Mouse (Mus musculus): ENCODE data around the gene Alkbh4. TPM values are rescaled to one million over a fixed set of nuclear protein-coding genes. Genes with fewer than 3 reads are reported as not detected.

Gene Alkbh4
- total RNA-seq, 2 experiments from 2014 or later: 9.5 to 11.7 TPM

DNA sequence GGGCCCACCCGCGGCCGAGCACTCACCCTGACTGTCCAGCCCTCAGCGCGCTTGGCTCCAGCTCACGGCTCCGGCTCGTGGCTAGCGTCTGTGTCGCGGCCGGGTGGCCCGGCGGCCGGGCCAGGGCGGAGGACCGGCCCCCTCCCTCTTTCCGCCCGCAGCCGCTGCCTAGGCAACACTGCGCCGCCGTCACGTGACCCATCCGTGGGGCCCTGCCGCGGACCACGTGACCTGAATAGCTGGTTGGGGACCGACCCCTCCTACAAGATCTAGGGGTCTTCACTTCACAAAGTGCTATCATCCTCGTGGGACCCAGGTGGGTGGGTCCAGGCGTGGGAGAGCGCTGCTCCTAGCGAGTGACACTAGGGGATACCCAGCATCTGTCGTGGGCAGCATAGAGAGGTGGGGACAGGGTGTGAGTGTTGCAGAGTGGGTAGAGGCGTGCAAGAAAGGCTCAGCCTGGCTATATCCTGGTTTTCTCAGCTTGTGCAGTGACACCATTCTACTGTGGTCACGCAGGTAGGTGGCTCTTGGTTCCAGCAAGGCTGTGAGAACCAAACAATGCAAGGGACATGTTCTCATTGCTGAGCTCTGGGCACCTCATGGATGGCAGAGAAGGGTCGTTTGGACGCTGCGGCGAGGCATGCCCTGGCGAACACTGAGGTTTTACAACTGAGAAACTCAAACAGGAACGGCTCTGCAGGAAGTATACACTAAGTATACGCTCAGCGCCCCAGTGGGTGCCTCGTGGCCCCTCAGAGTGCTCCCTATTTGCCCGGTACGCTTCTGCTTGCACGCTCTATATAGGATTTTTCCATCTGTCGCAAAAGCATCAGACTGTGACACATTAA lies 34.8 kb downstream of the Alkbh4 start, which contains the start of gene Orai2:
TSS of gene Orai2 (minus strand) at position 202 of the 851 bp plus-strand sequence.
- intact Hi-C loops (cut with DNase I): no loop called here
- peak; percentile 77 to 92 for DNase-seq (ENCODE audit: extremely low spot score in 1 of 2, low spot score in 2 of 2)

DNA sequence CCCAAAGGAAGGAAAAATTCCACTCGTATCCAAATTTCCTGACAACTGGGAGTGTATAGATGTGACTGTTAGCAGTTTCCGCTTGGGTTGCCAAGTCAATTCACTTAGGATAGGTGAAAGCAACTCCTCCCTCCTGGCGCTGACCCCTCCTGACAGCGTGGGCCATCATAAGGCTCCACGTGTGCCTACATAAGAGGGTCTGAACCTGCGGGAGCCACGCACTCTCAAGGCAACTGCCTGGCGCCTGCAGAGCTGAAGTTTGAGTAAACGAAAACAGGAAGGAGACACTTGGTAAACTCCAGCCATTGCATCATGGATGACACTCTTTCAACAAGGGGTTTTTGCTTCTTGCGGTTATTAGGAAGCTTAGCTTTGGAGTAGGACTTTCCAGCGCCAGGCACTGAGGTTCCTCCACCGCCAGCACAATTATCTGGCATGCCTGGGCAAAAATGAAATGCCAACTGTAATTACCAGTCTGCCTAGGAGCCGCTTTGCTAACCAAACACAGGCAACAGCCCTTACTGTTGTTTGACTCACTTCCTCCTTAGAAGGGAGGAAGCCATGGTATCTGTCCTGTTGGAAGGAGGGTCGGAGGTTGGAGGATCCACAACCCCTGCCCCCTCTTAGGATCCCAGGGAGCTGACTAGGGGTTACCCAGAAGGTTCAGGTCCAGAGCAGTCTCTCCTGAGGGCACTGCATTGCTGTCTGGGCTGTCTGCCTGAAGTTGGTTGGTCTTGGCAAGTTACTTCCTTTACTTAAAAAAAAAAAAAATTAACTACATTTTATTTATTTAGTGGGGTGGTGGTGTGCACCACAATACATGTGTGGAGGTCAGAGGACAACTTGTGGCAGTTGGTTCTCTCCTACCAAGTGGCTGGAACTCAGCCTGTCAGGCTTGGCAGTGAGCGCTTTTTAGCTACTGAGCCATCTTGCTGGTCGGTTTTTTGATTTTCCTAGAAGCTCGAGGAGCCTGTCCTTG lies 35.7 kb downstream of the Alkbh4 start:
- no peak for DNase-seq (ENCODE audit: extremely low spot score in 1 of 2, low spot score in 2 of 2)
- intact Hi-C loops (cut with DNase I): no loop called here

- no peak for DNase-seq (ENCODE audit: extremely low spot score in 1 of 2, low spot score in 2 of 2)
- intact Hi-C loops (cut with DNase I): no loop called here
Observed at GRCm38 (mm10) chr5:136172939-136173338, 37.0 kb downstream of the Alkbh4 start.

DNA sequence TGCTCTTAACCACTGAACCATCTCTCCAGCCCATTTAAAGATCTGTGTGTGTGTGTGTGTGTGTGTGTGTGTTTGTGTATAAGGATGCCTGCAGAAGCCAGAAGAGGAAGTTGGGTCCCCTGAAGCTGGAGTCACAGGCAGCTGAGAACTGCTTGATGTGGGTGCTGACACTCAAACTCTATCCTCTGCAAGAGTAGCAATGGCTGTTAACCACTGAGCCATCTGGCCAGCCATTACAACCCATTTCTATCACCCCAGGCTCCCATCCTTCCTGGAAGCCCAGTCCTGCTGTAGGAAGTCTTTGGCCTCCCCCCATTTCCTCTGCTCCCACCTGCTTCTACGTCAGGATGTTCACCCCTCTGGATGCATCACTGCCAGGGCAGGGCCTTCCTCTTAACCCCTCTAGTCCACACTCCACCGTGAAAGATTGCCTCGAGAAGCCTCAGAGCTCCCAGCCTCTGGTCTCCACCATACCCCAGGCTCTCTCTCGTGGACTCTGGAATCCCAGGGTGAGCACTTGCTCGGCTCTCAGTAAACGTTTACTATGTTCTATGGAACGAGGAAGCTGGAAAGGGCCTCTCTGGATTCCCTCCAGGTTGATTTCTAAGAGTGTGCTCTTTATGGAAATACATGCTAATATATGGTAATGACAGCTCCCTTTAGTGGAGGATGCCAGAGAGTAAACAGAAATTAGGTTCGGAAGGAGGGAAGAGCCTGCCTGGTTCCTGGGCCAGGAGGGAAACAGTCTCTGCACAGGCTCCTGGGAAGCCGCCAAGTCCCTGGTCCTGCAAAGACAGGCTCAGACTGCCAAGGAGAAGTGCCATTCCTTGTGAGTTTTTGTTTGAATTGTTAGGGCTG lies 37.9 kb downstream of the Alkbh4 start:
- intact Hi-C loops (cut with DNase I): no loop called here

GRCm38 (mm10) chr5:136179594-136179993 lies 43.6 kb downstream of the Alkbh4 start:
- intact Hi-C loops (cut with DNase I): no loop called here
- no peak for DNase-seq (ENCODE audit: extremely low spot score in 1 of 2, low spot score in 2 of 2)

More for the DNA sequence above, 37.9 kb downstream of the Alkbh4 start:
- peak; percentile 69 to 83 for DNase-seq (ENCODE audit: extremely low spot score in 1 of 2, low spot score in 2 of 2)

DNA sequence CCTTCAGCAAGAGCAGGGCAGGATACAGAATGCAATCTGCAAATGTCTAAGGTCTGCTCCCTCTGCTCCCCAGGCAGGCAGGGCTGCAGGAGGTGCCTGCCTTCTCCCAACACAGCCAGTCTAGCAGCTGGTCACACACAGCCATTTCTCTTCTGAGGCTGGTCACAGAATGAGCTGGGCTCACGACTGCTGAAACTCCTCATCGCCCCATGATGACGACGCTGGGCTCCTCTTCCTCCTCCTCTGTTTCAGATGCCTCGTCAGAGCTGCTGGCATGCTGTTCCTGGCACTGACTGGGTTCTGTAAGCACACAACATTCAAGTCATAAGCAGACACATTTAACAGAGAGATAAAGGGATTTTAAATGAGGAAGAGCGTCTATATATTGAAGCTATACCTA lies 45.3 kb downstream of the Alkbh4 start:
- intact Hi-C loops (cut with DNase I): no loop called here
- DNase-seq (ENCODE audit: extremely low spot score in 1 of 2, low spot score in 2 of 2): no peak

GRCm38 (mm10) chr5:136182049-136182448 lies 46.1 kb downstream of the Alkbh4 start:
- no peak for DNase-seq (ENCODE audit: extremely low spot score in 1 of 2, low spot score in 2 of 2)
- intact Hi-C loops (cut with DNase I): no loop called here

- no peak for DNase-seq (ENCODE audit: extremely low spot score in 1 of 2, low spot score in 2 of 2)
- intact Hi-C loops (cut with DNase I): no loop called here
Observed at GRCm38 (mm10) chr5:136182830-136183229, 46.9 kb downstream of the Alkbh4 start.

- no peak for DNase-seq (ENCODE audit: extremely low spot score in 1 of 2, low spot score in 2 of 2)
- intact Hi-C loops (cut with DNase I): no loop called here
Observed at GRCm38 (mm10) chr5:136183766-136184165, 47.8 kb downstream of the Alkbh4 start.

- peak in 1 of 2 experiments; percentile 58 for DNase-seq (ENCODE audit: extremely low spot score in 1 of 2, low spot score in 2 of 2)
Observed at GRCm38 (mm10) chr5:136186723-136187122, 50.8 kb downstream of the Alkbh4 start.

More at GRCm38 (mm10) chr5:136186723-136187122, 50.8 kb downstream of the Alkbh4 start:
- intact Hi-C loops (cut with DNase I): loop anchor here (2.0 kb wide), 1 partner anchor 52 kb away; no protein-coding TSS in a partner anchor

Small RNA genes lying within 50 kb of the gene (microRNA-seq; reads per million reads assigned to microRNA genes)
- gene Mir7035: 2.0 reads per million

Other genes with a start within 250 kb of the Alkbh4 start
- 1 to 10 TPM; 4.3 to 4.6 TPM for gene Hspb1, start 248.2 kb upstream of the Alkbh4 start, total RNA-seq (2021)
- 1,000 to 10,000 TPM; 1,621 to 1,667 TPM for gene Ywhag, start 201.5 kb upstream of the Alkbh4 start, total RNA-seq (2021)
- gene Ssc4d, start 161.6 kb upstream of the Alkbh4 start, total RNA-seq (2021): 1 to 10 TPM; 1.7 to 4.0 TPM
- gene Zp3, start 156.0 kb upstream of the Alkbh4 start, total RNA-seq (2021): not detected
- gene Dtx2, start 141.3 kb upstream of the Alkbh4 start, total RNA-seq (2021): 1 to 10 TPM; 9.3 to 9.4 TPM
- not detected for gene Upk3b, start 97.7 kb upstream of the Alkbh4 start, total RNA-seq (2021)
- gene Upk3bl, start 81.7 kb upstream of the Alkbh4 start, total RNA-seq (2021): not detected
- 1 to 10 TPM; 6.8 to 7.9 TPM for gene Rasa4, start 52.2 kb upstream of the Alkbh4 start, total RNA-seq (2021)
- 10 to 100 TPM; 82.2 to 91.6 TPM for gene Polr2j, start 19.5 kb upstream of the Alkbh4 start, total RNA-seq (2021)
- gene Lrwd1, start 72 bp upstream of the Alkbh4 start, total RNA-seq (2021): 10 to 100 TPM; 11.7 to 13.2 TPM
- 10 to 100 TPM; 59.8 to 62.6 TPM for gene Orai2, start 34.6 kb downstream of the Alkbh4 start, total RNA-seq (2021)
- gene Prkrip1, start 62.8 kb downstream of the Alkbh4 start, total RNA-seq (2021): 10 to 100 TPM; 41.2 to 42.4 TPM
- gene Sh2b2, start 110.4 kb downstream of the Alkbh4 start, total RNA-seq (2021): 10 to 100 TPM; 13.4 to 16.3 TPM